In the genomic region with DNA sequence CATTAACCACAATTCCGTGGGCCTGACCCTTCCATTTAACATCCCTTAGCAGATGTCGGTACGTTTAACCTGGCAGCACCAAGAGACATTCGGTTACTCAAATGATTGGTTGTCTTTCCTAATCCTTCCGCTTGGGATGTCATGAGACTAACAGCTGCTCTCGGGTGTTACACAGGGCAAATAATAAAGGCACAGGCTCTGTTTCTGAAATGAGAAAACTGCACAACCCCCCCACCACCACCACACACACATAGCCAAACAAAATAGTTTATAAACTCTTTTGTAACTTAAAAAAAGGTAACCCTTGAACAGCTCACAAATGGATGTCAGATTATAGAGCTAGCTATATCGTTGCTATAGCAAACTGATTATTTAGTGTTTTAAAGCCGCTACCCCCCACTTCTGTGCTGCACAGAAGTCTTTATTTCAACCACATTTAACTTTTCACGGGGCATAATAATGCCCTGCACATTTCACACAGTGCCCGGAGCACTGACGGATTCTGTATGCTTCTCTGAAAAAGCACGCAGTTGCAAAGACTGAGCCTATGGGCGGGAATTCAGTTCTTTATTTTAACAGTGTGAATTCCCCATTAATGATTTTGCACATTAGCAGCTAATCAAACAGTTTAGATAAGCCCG, we compare ENCODE assay signal across 17 mouse cellular contexts.
A peak's percentile ranks its signal among the peaks of the same experiment; 100 is the strongest.
DNase-seq lines count a peak whose midpoint lies in the region; ATAC-seq and TF ChIP-seq lines count a peak whose summit lies in the region.
"Had no signal": no experiment of that assay in that cellular context is flagged by ENCODE, and none has a peak within 500 bp of the region (broad histone marks: within the 10 kb centered on the region; RNA-seq: fewer than 3 reads in every experiment).

No protein-coding gene starts in this region.

- H3K27ac ChIP-seq in embryonic facial prominence, embryonic 11.5 days (replicated peaks; ENCODE audit: low read depth, low read length), result no peak overlapping the region
- no peak overlapping the region for H3K27ac ChIP-seq in embryonic facial prominence, embryonic 10.5 days (replicated peaks)
- 0 out of 2 replicates have a peak overlapping the region, but pooled peaks have one; percentile 14 for H3K27ac ChIP-seq in hindbrain, embryonic 12.5 days
- H3K27ac ChIP-seq in midbrain, embryonic 13.5 days, result no peak overlapping the region
- H3K27ac ChIP-seq in heart, adult 2 months, result no peak overlapping the region
- H3K27ac ChIP-seq: embryonic facial prominence, embryonic 12.5 days; heart, embryonic 15.5 days; limb, embryonic 12.5 days; stomach, postnatal 0 days had no signal

- no peaks in the 10 kb centered on the region for H3K27me3 ChIP-seq in embryonic facial prominence, embryonic 11.5 days (ENCODE audit: control insufficient read depth, insufficient read depth, low read length)
- no peaks in the 10 kb centered on the region for H3K27me3 ChIP-seq in embryonic facial prominence, embryonic 10.5 days (replicated peaks; ENCODE audit: low read depth, poor library complexity, severe bottlenecking)
- H3K27me3 ChIP-seq in hindbrain, embryonic 12.5 days, result no peaks in the 10 kb centered on the region
- H3K27me3 ChIP-seq in midbrain, embryonic 13.5 days, result no peaks in the 10 kb centered on the region
- no peaks in the 10 kb centered on the region for H3K27me3 ChIP-seq in heart, adult 2 months (ENCODE audit: control insufficient read depth, insufficient read depth, low read length)
- H3K27me3 ChIP-seq: embryonic facial prominence, embryonic 12.5 days; heart, embryonic 15.5 days; limb, embryonic 12.5 days had no signal

- TF ChIP-seq POLR2A in heart, adult 2 months (IDR thresholded peaks at IDR 0.05; ENCODE audit: insufficient read depth, low read depth, low read length), result no peak

- ATAC-seq in embryonic facial prominence, embryonic 11.5 days (replicated peaks; ENCODE audit: insufficient number of reproducible peaks, low FRiP score, low TSS enrichment, low read depth), result peak; percentile 72; the same call in 1 of the 2 replicates
- peak; percentile 85 for ATAC-seq in hindbrain, embryonic 12.5 days (ENCODE audit: low FRiP score)
- peak; percentile 90 for ATAC-seq in midbrain, embryonic 13.5 days

- 64% methylated on average over 14 of the region's 14 CpGs for WGBS in embryonic facial prominence, embryonic 11.5 days
- WGBS in embryonic facial prominence, embryonic 10.5 days, result 71% methylated on average over 14 of the region's 14 CpGs
- WGBS in hindbrain, embryonic 12.5 days, result 33% methylated on average over 14 of the region's 14 CpGs
- 12% methylated on average over 14 of the region's 14 CpGs for WGBS in midbrain, embryonic 13.5 days
- 85% methylated on average over 14 of the region's 14 CpGs for WGBS in heart, adult 2 months

- no peaks in the 10 kb centered on the region for H3K79me2 ChIP-seq in heart, adult 2 months (replicated peaks; ENCODE audit: control insufficient read depth, insufficient read depth, low read length)

- H3K4me2 ChIP-seq in embryonic facial prominence, embryonic 11.5 days (ENCODE audit: low read depth, low read length), result no peak overlapping the region
- 0 out of 2 replicates have a peak overlapping the region, but pooled peaks have one; percentile 11 for H3K4me2 ChIP-seq in hindbrain, embryonic 12.5 days (replicated peaks)
- peak overlapping the region; percentile 13 for H3K4me2 ChIP-seq in midbrain, embryonic 13.5 days (replicated peaks)
- H3K4me2 ChIP-seq: embryonic facial prominence, embryonic 12.5 days; heart, embryonic 15.5 days; limb, embryonic 12.5 days had no signal

- no peak for TF ChIP-seq CTCF in heart, adult 2 months (IDR thresholded peaks at IDR 0.05)

- DNase-seq in embryonic facial prominence, embryonic 11.5 days (ENCODE audit: low spot score), result no peak
- DNase-seq in embryonic facial prominence, embryonic 10.5 days (ENCODE audit: low spot score), result no peak
- DNase-seq in retina, postnatal 1 day, result peak; percentile 69
- DNase-seq in heart, adult 2 months, result no peak
- no peak for DNase-seq in heart, postnatal 36 days
- no peak for DNase-seq in thymus, postnatal 25 days
- DNase-seq: cerebellum, adult 11-12 months; gastrocnemius, postnatal 25 days; kidney, adult 11 months; kidney, postnatal 36 days; lung, postnatal 36 days had no signal

- H3K4me3 ChIP-seq in embryonic facial prominence, embryonic 11.5 days (ENCODE audit: low read depth, low read length), result no peak overlapping the region
- H3K4me3 ChIP-seq in embryonic facial prominence, embryonic 10.5 days, result no peak overlapping the region
- H3K4me3 ChIP-seq in hindbrain, embryonic 12.5 days, result no peak overlapping the region
- no peak overlapping the region for H3K4me3 ChIP-seq in midbrain, embryonic 13.5 days (replicated peaks)
- H3K4me3 ChIP-seq in heart, adult 2 months, result no peak overlapping the region
- H3K4me3 ChIP-seq: embryonic facial prominence, embryonic 12.5 days; heart, embryonic 15.5 days; limb, embryonic 12.5 days had no signal

- H3K4me1 ChIP-seq in embryonic facial prominence, embryonic 11.5 days (ENCODE audit: control insufficient read depth, insufficient read depth, low read length), result no peaks in the 10 kb centered on the region
- H3K4me1 ChIP-seq in embryonic facial prominence, embryonic 10.5 days, result no peaks in the 10 kb centered on the region
- 0 out of 2 replicates have a peak, but pooled peaks cover 8% of the 10 kb centered on the region for H3K4me1 ChIP-seq in hindbrain, embryonic 12.5 days
- peaks cover 14% of the 10 kb centered on the region for H3K4me1 ChIP-seq in midbrain, embryonic 13.5 days (replicated peaks)
- no peaks in the 10 kb centered on the region; the same call in 1 of the 2 replicates for H3K4me1 ChIP-seq in heart, adult 2 months (ENCODE audit: control insufficient read depth, insufficient read depth, low read length)
- H3K4me1 ChIP-seq: embryonic facial prominence, embryonic 12.5 days; heart, embryonic 15.5 days; limb, embryonic 12.5 days had no signal

- no peak for TF ChIP-seq EP300 in heart, adult 2 months (IDR thresholded peaks at IDR 0.05; ENCODE audit: insufficient read depth, low read depth, low read length)

- intact Hi-C loops in heart, adult 2 months (cut with DNase I), result no loop called here
- intact Hi-C loops in heart, postnatal 36 days (cut with DNase I), result no loop called here

- no peak overlapping the region for H3K9ac ChIP-seq in embryonic facial prominence, embryonic 11.5 days (replicated peaks; ENCODE audit: low read length)
- no peak overlapping the region for H3K9ac ChIP-seq in hindbrain, embryonic 12.5 days
- no peak overlapping the region for H3K9ac ChIP-seq in midbrain, embryonic 13.5 days (replicated peaks)
- H3K9ac ChIP-seq in heart, adult 2 months (ENCODE audit: low read depth, low read length), result no peak overlapping the region
- H3K9ac ChIP-seq: embryonic facial prominence, embryonic 12.5 days; heart, embryonic 15.5 days; limb, embryonic 12.5 days had no signal

- H3K36me3 ChIP-seq in embryonic facial prominence, embryonic 11.5 days (replicated peaks; ENCODE audit: control insufficient read depth, insufficient read depth, low read depth, low read length), result no peaks in the 10 kb centered on the region
- H3K36me3 ChIP-seq in embryonic facial prominence, embryonic 10.5 days (replicated peaks), result no peaks in the 10 kb centered on the region
- no peaks in the 10 kb centered on the region for H3K36me3 ChIP-seq in hindbrain, embryonic 12.5 days
- H3K36me3 ChIP-seq in midbrain, embryonic 13.5 days, result no peaks in the 10 kb centered on the region
- peaks cover 3% of the 10 kb centered on the region for H3K36me3 ChIP-seq in heart, adult 2 months (ENCODE audit: control insufficient read depth, insufficient read depth, low read length)
- H3K36me3 ChIP-seq: embryonic facial prominence, embryonic 12.5 days; limb, embryonic 12.5 days had no signal

- no peaks in the 10 kb centered on the region for H3K9me3 ChIP-seq in embryonic facial prominence, embryonic 11.5 days (replicated peaks; ENCODE audit: control insufficient read depth, low read length)
- H3K9me3 ChIP-seq in embryonic facial prominence, embryonic 10.5 days, result no peaks in the 10 kb centered on the region
- H3K9me3 ChIP-seq in hindbrain, embryonic 12.5 days (replicated peaks), result no peaks in the 10 kb centered on the region
- H3K9me3 ChIP-seq in midbrain, embryonic 13.5 days, result no peaks in the 10 kb centered on the region
- H3K9me3 ChIP-seq: embryonic facial prominence, embryonic 12.5 days; heart, embryonic 15.5 days; limb, embryonic 12.5 days had no signal
